Mouse (Mus musculus) embryo, embryonic 9.5 days (tissue): ENCODE data around the gene Zcwpw1.
A peak's percentile ranks its signal among the peaks of the same experiment; 100 is the strongest.

ENCODE experiments used
- DNase-seq: peaks from one replicate; pipeline ENCODE4 v3.0.0-alpha.2; 2017; ENCODE audit errors: extremely low spot score

Gene Zcwpw1

DNA sequence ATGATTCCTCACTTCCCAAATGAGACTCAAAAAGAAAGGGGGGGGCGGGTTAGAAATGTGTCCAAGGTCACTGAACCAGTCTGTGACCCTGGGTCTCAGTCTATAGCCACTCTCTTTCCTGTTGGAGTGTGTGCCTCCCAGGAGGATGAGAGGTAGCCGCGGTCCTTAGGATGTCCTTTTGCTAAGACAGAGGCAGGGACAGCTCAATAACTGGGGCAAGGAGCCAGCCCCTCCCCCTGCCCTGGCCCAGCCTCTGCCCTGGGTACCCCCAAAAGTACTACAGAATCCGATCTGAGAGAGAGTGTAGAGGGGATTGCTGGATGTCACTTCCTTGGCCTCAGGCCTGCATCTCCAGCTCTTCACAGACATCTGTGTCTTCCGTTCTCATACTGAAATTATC, 32.2 kb upstream of the Zcwpw1 start:
- DNase-seq = no peak

DNA sequence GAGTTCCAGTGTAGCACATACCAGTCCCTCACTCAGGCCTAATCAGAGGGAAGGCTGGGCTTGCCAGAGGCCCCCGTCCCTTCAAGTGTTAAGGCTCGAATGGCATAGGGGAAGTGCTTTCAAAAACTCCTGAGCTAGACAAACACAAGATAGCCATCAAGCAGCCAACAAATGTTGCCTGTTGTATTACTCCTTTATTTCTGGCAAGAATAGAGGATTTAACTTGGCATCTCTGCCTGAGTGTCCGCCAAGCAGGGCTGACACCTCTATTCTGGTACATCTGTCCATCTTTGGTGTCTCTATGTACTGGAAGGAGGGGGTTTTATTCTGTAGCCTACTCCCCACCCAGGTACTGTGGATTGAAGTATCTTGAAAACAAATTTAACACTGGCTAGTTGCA, 31.5 kb upstream of the Zcwpw1 start:
- no peak for DNase-seq

- peak; percentile 77 for DNase-seq
Measured at GRCm38 (mm10) chr5:137756882-137757661, 30.5 kb upstream of the Zcwpw1 start.

GRCm38 (mm10) chr5:137757887-137758286, 29.7 kb upstream of the Zcwpw1 start:
- no peak for DNase-seq

- DNase-seq = no peak
Measured at GRCm38 (mm10) chr5:137758921-137759534, 28.6 kb upstream of the Zcwpw1 start.

DNA sequence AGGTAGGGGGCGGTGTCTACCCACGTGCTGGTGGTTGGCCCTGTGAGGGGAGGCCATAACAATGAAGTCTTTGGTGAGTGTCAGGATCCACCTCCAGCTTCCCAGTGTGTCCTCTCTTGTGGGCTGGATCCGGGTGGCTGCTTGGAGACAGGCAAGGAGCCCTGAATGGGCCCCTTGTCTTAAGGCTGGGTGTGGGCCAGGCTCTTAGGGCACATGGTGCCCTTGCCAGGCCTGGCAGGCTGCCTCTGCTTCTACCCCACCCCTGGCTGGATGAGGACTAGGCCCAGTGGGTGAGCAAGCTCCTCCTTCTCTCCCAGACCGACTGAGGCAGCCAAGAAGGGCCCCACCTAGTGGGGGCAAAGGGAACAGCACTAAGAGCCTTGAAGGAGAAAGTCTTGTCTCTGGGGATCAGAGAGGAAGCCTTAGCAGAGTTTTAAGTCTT, 27.6 kb upstream of the Zcwpw1 start:
- peak; percentile 76 for DNase-seq

DNA sequence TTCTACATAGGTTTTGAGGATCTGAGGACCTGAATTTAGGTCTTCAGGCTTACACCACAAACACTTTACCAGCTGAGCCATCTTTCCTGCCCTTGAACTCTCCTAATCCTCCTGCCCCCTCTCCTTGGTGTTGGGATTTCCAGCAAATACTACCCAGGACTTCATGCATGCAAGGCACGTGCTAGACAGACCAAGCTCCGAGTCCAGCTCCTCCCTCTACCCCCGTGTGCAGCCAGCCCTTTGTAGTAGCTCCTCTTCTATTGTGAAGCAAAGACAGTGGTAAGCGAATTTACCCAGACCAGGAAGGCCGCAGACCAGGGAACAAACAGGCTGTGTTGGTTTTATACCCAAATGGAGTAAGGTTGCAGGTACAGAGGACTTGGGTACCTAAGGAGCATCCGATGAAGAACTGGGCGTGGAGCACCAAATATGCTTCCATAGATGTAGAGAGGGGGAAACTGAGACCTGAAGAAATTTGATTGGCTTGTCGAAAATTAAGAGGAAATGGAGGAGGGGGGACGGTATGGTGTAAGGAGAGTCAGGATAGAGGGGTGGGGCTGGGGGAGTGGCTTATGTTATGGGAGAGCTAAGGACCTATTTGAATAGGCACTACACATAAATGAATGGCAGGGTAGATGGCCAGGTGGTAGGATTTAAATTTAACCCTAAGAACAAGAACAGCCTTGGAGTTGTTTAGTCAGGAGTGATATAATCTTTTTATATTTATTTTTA, 22.8 kb upstream of the Zcwpw1 start:
- no peak for DNase-seq

DNA sequence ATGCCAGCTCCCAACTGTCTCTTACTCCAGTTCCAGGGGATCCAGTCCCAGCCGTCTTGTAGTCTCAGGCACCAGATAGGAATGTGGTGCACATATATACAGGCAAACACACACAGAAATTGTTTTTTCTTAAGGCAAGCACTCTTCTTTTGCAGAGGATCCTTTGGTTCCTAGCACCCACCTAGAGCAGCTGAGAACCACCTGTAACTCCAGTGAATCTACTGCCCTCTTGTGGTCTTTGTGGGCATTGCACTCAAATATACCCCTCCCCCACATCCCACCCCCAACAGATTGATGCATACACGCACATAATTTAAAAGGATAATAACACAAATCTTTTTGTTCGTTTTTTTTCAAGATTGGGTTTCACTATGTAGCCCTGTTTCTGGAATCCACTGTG, 21.3 kb upstream of the Zcwpw1 start:
- DNase-seq = no peak

DNA sequence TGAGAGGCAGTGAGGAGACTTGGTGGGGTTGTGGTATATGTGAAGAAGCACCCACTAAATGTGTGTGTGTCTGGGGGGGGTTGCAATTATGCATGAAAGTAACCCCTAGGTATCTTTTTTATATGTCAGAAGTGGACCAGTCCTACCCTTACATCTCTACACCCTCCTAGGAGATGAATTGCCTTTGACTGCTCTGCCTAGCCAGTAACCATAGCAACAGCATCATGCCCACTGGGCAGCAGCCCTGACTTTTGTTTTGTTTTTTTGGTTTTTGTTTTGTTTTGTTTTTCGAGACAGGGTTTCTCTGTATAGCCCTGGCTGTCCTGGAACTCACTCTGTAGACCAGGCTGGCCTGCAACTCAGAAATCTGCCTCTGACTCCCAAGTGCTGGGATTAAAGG, 19.1 kb upstream of the Zcwpw1 start:
- no peak for DNase-seq

DNA sequence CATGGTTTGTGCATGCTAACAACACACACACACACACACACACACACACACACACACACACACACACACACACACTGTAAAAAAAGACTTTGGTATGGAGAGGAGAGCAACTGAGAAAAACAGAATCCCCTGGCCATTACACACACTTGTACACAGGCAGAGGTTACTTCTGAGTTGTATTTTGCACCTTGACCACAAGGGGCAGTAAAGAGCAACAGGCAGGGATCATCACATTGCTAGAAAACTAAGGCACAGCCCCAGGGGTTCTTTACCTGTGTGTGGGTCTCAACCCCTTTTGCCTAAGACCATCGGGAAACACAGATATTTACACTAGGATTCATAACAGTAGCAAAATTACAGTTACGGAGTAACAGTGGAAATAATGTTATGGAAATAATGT, 16.9 kb upstream of the Zcwpw1 start:
- peak; percentile 60 for DNase-seq

GRCm38 (mm10) chr5:137772755-137773154, 14.8 kb upstream of the Zcwpw1 start:
- DNase-seq = no peak

DNA sequence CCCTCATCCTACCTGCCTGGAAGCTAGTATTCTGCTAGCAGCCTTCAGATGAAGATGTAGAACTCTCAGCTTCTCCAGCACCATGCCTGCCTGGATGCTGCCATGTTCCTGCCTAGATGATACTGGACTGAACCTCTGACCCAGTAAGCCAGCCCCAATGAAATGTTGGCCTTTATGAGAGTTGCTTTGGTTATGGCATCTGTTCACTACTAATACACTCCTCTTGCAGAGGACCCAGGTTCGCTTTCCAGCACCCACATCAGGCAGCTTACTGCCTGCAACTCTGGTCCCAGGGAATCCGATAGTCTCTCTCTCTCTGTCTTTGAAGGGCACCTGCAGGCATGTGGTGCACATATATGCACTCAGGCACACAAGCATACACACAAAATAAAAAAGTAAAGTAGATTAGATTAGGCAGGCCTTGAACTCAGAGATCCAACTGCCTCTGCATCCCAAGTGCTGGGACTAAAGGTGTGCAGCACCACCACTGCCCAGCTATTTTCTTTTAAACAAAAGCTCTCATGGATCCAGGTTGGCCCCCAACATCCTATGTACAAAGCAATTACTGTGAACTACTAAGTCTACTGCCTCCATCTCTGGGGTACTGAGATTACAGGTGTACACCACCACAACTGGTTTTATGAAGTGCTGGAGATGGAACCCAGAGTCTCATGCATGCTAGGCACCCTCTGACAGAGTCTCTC, 11.9 kb upstream of the Zcwpw1 start:
- DNase-seq = no peak

DNA sequence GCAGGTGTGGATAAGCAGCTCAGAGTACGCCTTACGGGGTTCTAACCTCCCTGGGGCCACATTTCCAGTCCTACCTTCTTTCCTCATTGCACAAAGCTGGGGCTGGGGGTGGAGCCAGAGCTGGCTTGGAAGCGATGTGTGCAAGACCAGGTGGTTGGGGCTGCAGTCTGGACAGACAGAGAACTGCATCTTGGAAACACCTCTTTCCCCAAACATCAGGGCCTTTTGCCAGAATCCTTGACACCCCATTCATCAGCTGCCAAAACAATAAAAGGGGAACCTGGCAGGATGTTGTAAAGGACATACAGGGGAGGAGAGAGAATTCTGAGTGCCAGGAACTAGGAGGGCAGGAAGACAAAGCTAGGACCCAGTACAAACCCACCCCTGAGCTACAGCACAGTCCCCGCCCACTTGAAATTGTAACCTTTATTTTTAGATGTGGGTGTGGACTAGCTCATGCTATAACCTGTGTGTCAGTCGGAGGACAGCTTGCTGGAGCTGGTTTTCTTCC, 11.1 kb upstream of the Zcwpw1 start:
- no peak for DNase-seq

DNA sequence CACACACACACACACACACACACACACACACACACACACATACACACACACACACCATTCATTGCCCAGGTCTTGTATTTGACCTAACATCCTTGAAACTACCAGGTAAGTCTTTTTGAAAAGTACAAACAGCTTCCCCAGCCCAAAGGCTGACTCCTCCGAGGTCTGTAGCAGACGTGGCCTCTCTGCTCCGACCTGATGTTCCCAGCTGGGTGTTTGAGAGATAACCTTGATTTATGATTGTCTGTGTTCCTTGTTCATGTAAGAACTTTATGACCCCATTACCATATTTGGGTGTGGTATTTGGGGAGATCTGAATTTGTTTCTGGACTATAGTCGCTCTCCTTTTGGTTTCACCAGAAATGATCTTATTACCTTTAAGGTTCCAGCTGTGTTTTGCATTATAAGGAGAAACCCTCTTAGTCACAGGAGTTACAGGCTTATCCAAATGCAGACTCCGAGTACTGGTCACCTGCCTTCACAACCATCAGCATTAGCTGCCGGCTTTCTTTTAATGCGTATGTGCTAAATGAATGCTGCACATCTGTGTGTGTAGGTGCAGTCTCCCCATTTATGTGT, 10.2 kb upstream of the Zcwpw1 start:
- DNase-seq = no peak

DNA sequence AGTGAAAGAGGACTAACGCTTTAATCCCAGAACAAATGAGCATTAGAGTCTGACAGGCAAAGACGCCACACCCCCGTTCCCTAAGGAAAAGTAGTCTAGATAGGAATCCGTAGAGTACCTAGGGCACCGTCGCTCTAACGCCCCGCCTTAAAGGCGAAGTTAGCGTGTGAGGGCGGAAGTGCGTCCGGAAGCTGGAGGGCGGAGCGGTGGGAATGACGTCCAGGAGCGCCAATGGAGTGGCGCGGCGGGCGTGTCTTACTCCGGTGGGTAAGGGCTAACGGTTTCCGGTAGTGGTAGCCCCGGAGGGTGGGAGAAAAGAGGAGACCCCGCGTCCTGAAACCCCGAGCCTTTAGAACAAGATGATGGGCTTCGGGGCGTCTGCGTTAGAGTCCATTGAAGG, 9.0 kb upstream of the Zcwpw1 start, which contains the start of gene Ppp1r35:
Gene Ppp1r35 (plus strand): TSS at position 215 of the 400 bp plus-strand sequence.
- DNase-seq = peak; percentile 96

GRCm38 (mm10) chr5:137779053-137779933, 8.3 kb upstream of the Zcwpw1 start:
- peak; percentile 50 for DNase-seq

- DNase-seq = no peak
Measured at GRCm38 (mm10) chr5:137781661-137782060, 5.9 kb upstream of the Zcwpw1 start.

- no peak for DNase-seq
Measured at GRCm38 (mm10) chr5:137782776-137783522, 4.6 kb upstream of the Zcwpw1 start.

DNA sequence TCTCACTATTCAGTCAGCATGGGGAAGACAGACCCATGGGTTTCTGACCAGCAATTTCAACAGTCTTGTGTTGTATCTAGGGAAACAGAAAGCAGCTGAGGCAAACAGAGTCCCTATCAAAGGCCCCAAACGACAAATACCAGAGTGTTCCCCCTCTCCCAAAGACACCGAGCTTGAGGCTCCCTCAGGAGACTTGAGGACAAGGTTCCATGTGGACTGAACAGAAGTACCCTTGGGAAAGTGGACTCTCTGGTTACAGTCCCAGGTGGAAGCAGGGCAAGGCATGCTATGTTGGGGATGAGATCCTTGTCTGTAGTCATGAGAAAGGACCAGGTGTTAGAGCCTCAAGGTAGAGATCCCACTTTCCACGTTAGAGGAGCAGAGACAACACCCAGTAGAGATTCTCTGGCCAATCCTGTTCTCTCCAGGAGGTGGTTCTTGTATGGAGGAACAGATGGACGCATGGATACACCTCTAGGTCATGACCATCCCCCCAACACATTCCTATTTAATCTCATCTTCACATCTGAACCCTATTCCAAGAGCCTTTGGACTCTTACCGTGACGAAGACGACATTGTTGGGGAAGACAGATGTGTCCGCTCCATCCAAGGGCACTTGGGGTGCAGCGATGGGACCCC, 3.6 kb upstream of the Zcwpw1 start:
- DNase-seq = no peak
